Mouse (Mus musculus): ENCODE results near the gene Dock1. TPM values are rescaled to one million over a fixed set of nuclear protein-coding genes. Genes with fewer than 3 reads are reported as not detected.

Dock1 gene
- polyA plus RNA-seq (2016; fragmentation: Nextera tagmentation; extraction: Ambion mirVana) = 25.6 and 26.0 TPM in 2 replicates

DNA sequence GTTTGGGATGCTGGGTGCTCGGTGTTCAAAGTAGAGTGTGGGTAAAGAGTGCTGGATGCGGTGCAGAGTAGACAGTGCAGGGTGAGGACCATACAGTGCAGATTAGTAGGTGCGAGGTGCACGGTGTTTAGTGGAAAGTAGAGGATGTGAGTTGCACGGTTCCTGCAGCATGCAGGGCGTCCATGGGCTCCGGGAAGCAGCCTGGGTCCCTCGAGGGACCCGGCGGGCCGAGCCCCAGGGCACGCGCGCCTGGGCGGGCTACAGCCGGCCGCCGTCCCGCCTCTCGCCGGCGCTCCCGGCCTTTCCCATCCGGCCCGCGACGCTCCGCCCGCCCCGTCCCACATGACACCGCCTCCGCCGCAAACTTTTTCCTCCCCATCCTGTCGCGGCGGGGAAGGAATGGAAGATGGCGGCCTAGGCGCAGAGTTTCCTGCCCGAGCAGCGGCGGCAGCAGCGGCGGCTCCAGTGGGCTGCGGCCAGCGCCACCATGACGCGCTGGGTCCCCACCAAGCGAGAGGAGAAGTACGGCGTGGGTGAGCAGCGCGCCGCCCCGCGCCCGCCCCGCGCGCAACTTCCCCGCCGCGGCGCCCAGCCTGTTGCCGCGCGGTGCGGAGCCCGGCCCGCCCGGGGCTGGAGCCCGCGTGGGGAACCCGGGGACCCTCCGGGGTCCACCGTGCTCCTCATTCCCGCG, at the start of gene Dock1:
Gene Dock1, plus strand, starts transcription at position 343 of the 691 bp plus-strand sequence.
- H3K27me3 ChIP-seq (ENCODE audit: poor library complexity, severe bottlenecking) = peaks cover 17% of the 10 kb centered on the region
- DNase-seq (ENCODE audit: extremely low spot score, low spot score) = peak; percentile 73
- 2% methylated on average over 77 of the region's 77 CpGs for WGBS
- H3K4me3 ChIP-seq = peak within 1 kb of the TSS; percentile 74
- peaks cover 43% of the 10 kb centered on the region for H3K4me1 ChIP-seq
- peak within 1 kb of the TSS; percentile 95 for H3K27ac ChIP-seq
- no peaks in the 10 kb centered on the region for H3K9me3 ChIP-seq
- H3K36me3 ChIP-seq (replicated peaks) = no peaks in the 10 kb centered on the region

DNA sequence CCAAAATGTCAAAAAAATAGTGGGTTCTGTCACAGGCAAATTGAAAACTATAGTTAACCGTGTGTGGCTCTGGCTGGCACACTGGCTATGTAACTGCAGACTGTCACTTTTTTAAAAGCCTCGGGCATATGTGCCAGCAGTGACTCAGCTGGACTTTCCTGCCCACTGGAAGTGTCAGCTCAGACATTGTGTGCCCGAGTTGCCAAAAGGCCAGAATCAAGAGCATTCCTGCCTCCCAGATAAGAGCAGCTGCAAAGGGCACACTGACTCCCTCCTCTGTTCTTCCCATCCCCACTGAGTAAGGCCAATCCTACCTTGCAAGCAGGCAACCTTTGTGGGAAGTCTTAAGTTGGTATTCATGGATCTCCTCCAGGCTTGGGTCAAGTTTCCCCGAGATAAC, 42.5 kb upstream of the Dock1 start:
- DNase-seq (ENCODE audit: extremely low spot score, low spot score) = no peak
- H3K4me3 ChIP-seq = no peak overlapping the region
- H3K9me3 ChIP-seq = no peaks in the 10 kb centered on the region
- H3K27ac ChIP-seq = no peak overlapping the region
- 84% methylated on average over 4 of the region's 4 CpGs for WGBS
- no peaks in the 10 kb centered on the region for H3K27me3 ChIP-seq (ENCODE audit: poor library complexity, severe bottlenecking)
- no peaks in the 10 kb centered on the region for H3K36me3 ChIP-seq (replicated peaks)
- H3K4me1 ChIP-seq = no peaks in the 10 kb centered on the region

- H3K4me1 ChIP-seq = no peaks in the 10 kb centered on the region
- no peaks in the 10 kb centered on the region for H3K9me3 ChIP-seq
- no peaks in the 10 kb centered on the region for H3K27me3 ChIP-seq (ENCODE audit: poor library complexity, severe bottlenecking)
- DNase-seq (ENCODE audit: extremely low spot score, low spot score) = no peak
- no peak overlapping the region for H3K4me3 ChIP-seq
- WGBS = 89% methylated on average over 8 of the region's 8 CpGs
- no peaks in the 10 kb centered on the region for H3K36me3 ChIP-seq (replicated peaks)
- H3K27ac ChIP-seq = no peak overlapping the region
Observed at GRCm38 (mm10) chr7:134650246-134650830, 20.1 kb upstream of the Dock1 start.

GRCm38 (mm10) chr7:134651071-134651470, 19.4 kb upstream of the Dock1 start:
- H3K27me3 ChIP-seq (ENCODE audit: poor library complexity, severe bottlenecking) = no peaks in the 10 kb centered on the region
- H3K36me3 ChIP-seq (replicated peaks) = no peaks in the 10 kb centered on the region
- no peak overlapping the region for H3K27ac ChIP-seq
- no peaks in the 10 kb centered on the region for H3K4me1 ChIP-seq
- no peak overlapping the region for H3K4me3 ChIP-seq
- no peak for DNase-seq (ENCODE audit: extremely low spot score, low spot score)
- H3K9me3 ChIP-seq = no peaks in the 10 kb centered on the region
- WGBS = 93% methylated on average over 3 of the region's 3 CpGs

DNA sequence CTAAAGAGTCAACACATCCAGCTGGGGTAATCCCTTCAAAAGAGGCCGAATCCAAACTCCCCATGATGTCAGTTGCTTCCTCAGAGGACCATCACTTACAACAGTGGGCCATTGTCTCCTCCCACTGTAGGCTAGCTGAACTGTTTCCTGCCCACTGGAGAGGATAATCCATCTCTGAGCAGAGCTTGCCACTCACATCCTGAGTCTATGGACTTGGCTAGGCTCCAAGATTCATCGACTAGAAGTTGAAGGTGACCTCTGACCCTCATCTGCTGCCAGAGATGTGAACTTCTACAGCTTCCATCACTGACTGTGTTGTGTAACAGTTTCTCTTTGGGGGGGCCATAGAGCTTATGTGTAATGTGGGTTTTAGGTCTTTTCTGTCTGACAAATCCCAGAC, 7.2 kb upstream of the Dock1 start:
- no peak overlapping the region for H3K4me3 ChIP-seq
- DNase-seq (ENCODE audit: extremely low spot score, low spot score) = no peak
- no peaks in the 10 kb centered on the region for H3K36me3 ChIP-seq (replicated peaks)
- H3K9me3 ChIP-seq = peaks cover 8% of the 10 kb centered on the region; the same call in 1 of the 2 replicates
- 32% methylated on average over 2 of the region's 2 CpGs for WGBS
- peaks cover 6% of the 10 kb centered on the region; the same call in 1 of the 2 replicates for H3K4me1 ChIP-seq
- no peak overlapping the region for H3K27ac ChIP-seq
- no peaks in the 10 kb centered on the region for H3K27me3 ChIP-seq (ENCODE audit: poor library complexity, severe bottlenecking)

DNA sequence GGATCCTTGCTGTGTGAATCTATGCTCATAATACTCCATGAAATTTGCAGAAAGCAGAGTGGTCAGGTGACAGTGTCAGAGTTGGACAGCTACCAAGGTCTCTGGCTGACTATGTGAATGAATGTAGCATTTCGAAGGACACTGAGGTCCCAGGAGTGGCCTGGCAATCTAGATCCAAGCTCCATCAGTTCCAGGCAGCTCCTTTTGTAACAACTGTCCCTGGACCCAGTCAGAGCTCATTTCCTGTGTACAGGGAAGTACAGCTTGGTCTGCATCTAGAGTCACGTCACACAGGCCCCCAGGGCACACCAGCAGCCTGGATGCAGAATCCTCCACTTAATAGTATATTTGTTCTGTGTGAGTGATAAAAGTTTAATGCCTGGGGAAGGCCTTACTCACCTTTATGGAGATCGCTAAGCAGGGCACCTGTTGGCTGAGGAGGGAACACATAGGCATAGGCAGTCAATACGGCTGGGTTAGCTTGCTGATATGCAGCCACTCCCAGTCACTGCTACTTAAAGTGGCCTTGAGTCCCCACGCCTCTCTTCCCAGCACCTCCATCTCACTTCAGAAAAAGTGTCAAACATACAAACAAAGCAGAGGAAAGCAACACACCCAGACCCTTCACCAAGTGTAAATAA, 4.7 kb upstream of the Dock1 start:
- DNase-seq (ENCODE audit: extremely low spot score, low spot score) = no peak
- Histone ChIP-seq H3K27ac (no peak overlapping the region), H3K4me1 (peaks cover 16% of the 10 kb centered on the region), H3K9me3 (no peaks in the 10 kb centered on the region), H3K36me3 (replicated peaks) (no peaks in the 10 kb centered on the region), H3K4me3 (no peak overlapping the region), H3K27me3 (ENCODE audit: poor library complexity, severe bottlenecking) (peaks cover 17% of the 10 kb centered on the region)
- 81% methylated on average over 5 of the region's 5 CpGs for WGBS

GRCm38 (mm10) chr7:134667271-134667702, 3.2 kb upstream of the Dock1 start:
- peaks cover 17% of the 10 kb centered on the region for H3K27me3 ChIP-seq (ENCODE audit: poor library complexity, severe bottlenecking)
- H3K4me3 ChIP-seq = no peak overlapping the region
- no peaks in the 10 kb centered on the region for H3K9me3 ChIP-seq
- peaks cover 32% of the 10 kb centered on the region for H3K4me1 ChIP-seq
- no peak overlapping the region for H3K27ac ChIP-seq
- no peak for DNase-seq (ENCODE audit: extremely low spot score, low spot score)
- WGBS = 87% methylated on average over 4 of the region's 4 CpGs
- no peaks in the 10 kb centered on the region for H3K36me3 ChIP-seq (replicated peaks)

- H3K27ac ChIP-seq = peak overlapping the region; percentile 95
- 90% methylated on average over 14 of the region's 14 CpGs for WGBS
- DNase-seq (ENCODE audit: extremely low spot score, low spot score) = no peak
Observed at GRCm38 (mm10) chr7:134669474-134670311, 761 bp upstream of the Dock1 start.

GRCm38 (mm10) chr7:134671003-134671461, 578 bp downstream of the Dock1 start:
- Histone ChIP-seq H3K36me3 (replicated peaks) (no peaks in the 10 kb centered on the region), H3K27ac (peak overlapping the region; percentile 95), H3K27me3 (ENCODE audit: poor library complexity, severe bottlenecking) (peaks cover 17% of the 10 kb centered on the region), H3K4me1 (peaks cover 43% of the 10 kb centered on the region), H3K4me3 (peak overlapping the region; percentile 74), H3K9me3 (no peaks in the 10 kb centered on the region)
- under 1% methylated on average over 28 of the region's 28 CpGs for WGBS
- DNase-seq (ENCODE audit: extremely low spot score, low spot score) = peak; percentile 60

More at GRCm38 (mm10) chr7:134669474-134670311, 761 bp upstream of the Dock1 start:
- Histone ChIP-seq H3K9me3 (no peaks in the 10 kb centered on the region), H3K36me3 (replicated peaks) (no peaks in the 10 kb centered on the region), H3K27me3 (ENCODE audit: poor library complexity, severe bottlenecking) (peaks cover 17% of the 10 kb centered on the region), H3K4me3 (peak overlapping the region; percentile 74), H3K4me1 (peaks cover 43% of the 10 kb centered on the region)

GRCm38 (mm10) chr7:134671467-134671901, 1.0 kb downstream of the Dock1 start:
- Histone ChIP-seq H3K9me3 (no peaks in the 10 kb centered on the region), H3K4me1 (peaks cover 47% of the 10 kb centered on the region), H3K4me3 (peak overlapping the region; percentile 74), H3K36me3 (replicated peaks) (no peaks in the 10 kb centered on the region), H3K27me3 (ENCODE audit: poor library complexity, severe bottlenecking) (peaks cover 17% of the 10 kb centered on the region), H3K27ac (peak overlapping the region; percentile 95)
- DNase-seq (ENCODE audit: extremely low spot score, low spot score) = peak; percentile 39
- WGBS = 37% methylated on average over 7 of the region's 7 CpGs

DNA sequence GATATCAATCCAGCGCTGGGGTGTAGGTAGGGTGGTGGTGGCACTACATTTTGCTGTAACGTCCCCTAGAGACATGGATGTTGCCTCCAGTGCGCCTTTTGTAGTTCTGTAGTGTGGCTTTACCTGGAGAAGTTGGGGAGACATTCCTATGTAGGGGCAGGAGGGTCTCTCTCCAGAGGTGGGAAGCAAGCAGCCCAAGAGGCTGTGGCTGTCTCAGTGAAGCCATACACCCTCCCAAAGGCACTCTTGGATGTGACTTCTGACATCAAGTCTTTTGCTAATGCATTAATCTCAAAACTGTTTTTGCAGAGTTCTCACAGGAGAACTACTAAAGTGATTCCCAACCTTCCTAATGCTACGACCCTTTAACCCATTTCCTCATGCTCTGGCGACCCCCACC, 2.7 kb downstream of the Dock1 start:
- no peaks in the 10 kb centered on the region for H3K9me3 ChIP-seq
- no peak for DNase-seq (ENCODE audit: extremely low spot score, low spot score)
- 88% methylated on average over 5 of the region's 5 CpGs for WGBS
- H3K4me3 ChIP-seq = no peak overlapping the region
- peaks cover 17% of the 10 kb centered on the region for H3K27me3 ChIP-seq (ENCODE audit: poor library complexity, severe bottlenecking)
- H3K27ac ChIP-seq = no peak overlapping the region
- H3K4me1 ChIP-seq = peaks cover 63% of the 10 kb centered on the region
- no peaks in the 10 kb centered on the region for H3K36me3 ChIP-seq (replicated peaks)

DNA sequence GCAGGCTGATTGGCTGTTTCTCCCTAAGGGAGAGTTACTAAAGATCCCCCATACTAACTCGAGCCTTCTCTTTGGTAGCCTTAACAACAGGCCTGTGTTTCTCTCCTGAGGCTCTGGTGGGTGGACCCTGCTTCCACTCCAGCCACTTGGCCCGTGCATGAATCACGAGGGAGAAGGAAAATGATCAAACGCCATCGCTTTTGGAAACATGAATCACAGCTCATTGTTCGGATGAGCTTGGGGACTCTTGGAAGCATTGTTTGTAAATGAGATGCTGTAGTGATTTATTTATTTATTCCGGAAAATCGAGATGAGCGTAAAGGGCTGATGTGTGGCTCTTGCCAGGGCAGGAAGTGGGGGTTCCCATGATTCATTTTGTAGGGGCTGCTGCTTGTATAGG, 3.5 kb downstream of the Dock1 start:
- Histone ChIP-seq H3K4me3 (no peak overlapping the region), H3K9me3 (no peaks in the 10 kb centered on the region), H3K4me1 (peaks cover 71% of the 10 kb centered on the region), H3K27me3 (ENCODE audit: poor library complexity, severe bottlenecking) (peaks cover 13% of the 10 kb centered on the region), H3K36me3 (replicated peaks) (no peaks in the 10 kb centered on the region), H3K27ac (no peak overlapping the region)
- no peak for DNase-seq (ENCODE audit: extremely low spot score, low spot score)
- WGBS = 89% methylated on average over 9 of the region's 9 CpGs

Measured in forebrain, embryonic 10.5 days (tissue).